Mouse (Mus musculus) C2C12 (cell line): Measurements from ENCODE around the gene Camta2.

Experiments used
- CEBPB ChIP-seq: IDR thresholded peaks from one replicate; pipeline ENCODE4 v1.6.1; 2011; ENCODE audit warnings: low read depth, mild to moderate bottlenecking, control low read depth, moderate library complexity
- CTCF ChIP-seq: IDR thresholded peaks from one replicate; pipeline ENCODE4 v1.5.1; 2011; ENCODE audit not compliant: control insufficient read depth, insufficient read depth, insufficient read length

- no peak for TF ChIP-seq CEBPB
- TF ChIP-seq CTCF = no peak
Observed at GRCm38 (mm10) chr11:70655571-70656455, 32.1 kb downstream of the Camta2 start.
